Mouse (Mus musculus) forebrain, embryonic 13.5 days (tissue): ENCODE data around the gene Tmtc2. TPM values are rescaled to one million over a fixed set of nuclear protein-coding genes. Genes with fewer than 3 reads are reported as not detected.

Experiments
- ATAC-seq: fragments of 200-750 bp; cut with Nextera tagmentation; 2 replicates; pipeline ENCODE4 v1.8.0; 2017
- H3K27ac ChIP-seq: fragments of 300-500 bp; sonication (generic); 2 replicates; pipeline ENCODE4 v1.5.1; 2015; ENCODE audit warnings: inconsistent platforms, mild to moderate bottlenecking, moderate library complexity
- H3K27me3 ChIP-seq: fragments of 300-500 bp; sonication (generic); 2 replicates; pipeline ENCODE4 v1.6.1; 2015; ENCODE audit warnings: mild to moderate bottlenecking, inconsistent platforms
- H3K36me3 ChIP-seq: fragments of 300-500 bp; sonication (generic); 2 replicates; pipeline ENCODE4 v1.6.1; 2015; ENCODE audit warnings: mild to moderate bottlenecking, inconsistent platforms; ENCODE audit not compliant: poor library complexity, severe bottlenecking
- H3K4me1 ChIP-seq: fragments of 300-500 bp; sonication (generic); 2 replicates; pipeline ENCODE4 v1.6.1; 2015; ENCODE audit warnings: inconsistent platforms
- H3K4me2 ChIP-seq: fragments of 300-500 bp; sonication (generic); 2 replicates; pipeline ENCODE4 v1.6.1; 2015; ENCODE audit warnings: inconsistent platforms, mild to moderate bottlenecking, moderate library complexity
- H3K4me3 ChIP-seq: fragments of 300-500 bp; sonication (generic); 2 replicates; pipeline ENCODE4 v1.5.1; 2015; ENCODE audit warnings: mild to moderate bottlenecking, inconsistent platforms
- H3K9ac ChIP-seq: fragments of 300-500 bp; sonication (generic); 2 replicates; pipeline ENCODE4 v1.6.1; 2015; ENCODE audit warnings: mild to moderate bottlenecking, inconsistent platforms
- H3K9me3 ChIP-seq: fragments of 300-500 bp; sonication (generic); replicated peaks from 2 replicates; pipeline ENCODE4 v1.6.1; 2016; ENCODE audit warnings: inconsistent platforms
- WGBS: fragments of 180-500 bp; shearing (Covaris S2); methylation state at CpG from one replicate; pipeline ENCODE4 v1.1.7; 2015; 5-methylcytosine and 5-hydroxymethylcytosine counted together
- polyA plus RNA-seq: library from polyadenylated mRNA; unstranded; fragments of >200 nt; fragmentation: Nextera tagmentation; extraction: Ambion mirVana; gene quantifications from 2 replicates; pipeline ENCODE4 v1.2.1, GENCODE M21; 2015

The Tmtc2 gene
- polyA plus RNA-seq, 1 experiment from 2014 or later = 5.7 TPM

DNA sequence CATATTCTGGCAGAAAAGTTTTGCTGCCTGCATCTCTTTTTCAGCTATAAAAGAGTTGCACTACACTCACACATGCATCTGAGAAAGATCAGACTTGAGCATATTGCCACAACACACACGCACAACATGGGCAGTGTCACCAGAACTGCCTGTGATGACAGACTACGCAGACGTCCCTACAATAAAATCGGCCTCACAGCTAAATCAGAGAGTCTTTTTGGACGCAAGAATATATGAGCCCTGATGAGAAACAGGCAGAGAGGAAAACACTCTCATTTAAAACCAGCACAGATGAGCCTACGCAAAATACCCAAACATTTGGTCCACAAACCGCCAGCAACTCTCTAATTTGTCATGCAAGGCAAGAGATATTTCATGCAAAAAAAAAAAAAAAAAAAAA, 146.6 kb downstream of the Tmtc2 start:
- Histone ChIP-seq H3K27me3 (peaks cover 13% of the 10 kb centered on the region), H3K27ac (no peak overlapping the region), H3K4me1 (peaks cover 18% of the 10 kb centered on the region; the same call in 1 of the 2 replicates), H3K36me3 (no peaks in the 10 kb centered on the region), H3K4me2 (no peak overlapping the region), H3K9ac (no peak overlapping the region), H3K9me3 (no peaks in the 10 kb centered on the region), H3K4me3 (no peak overlapping the region)
- WGBS = 89% methylated on average over 7 of the region's 7 CpGs
- ATAC-seq = no peak; the same call in 1 of the 2 replicates

DNA sequence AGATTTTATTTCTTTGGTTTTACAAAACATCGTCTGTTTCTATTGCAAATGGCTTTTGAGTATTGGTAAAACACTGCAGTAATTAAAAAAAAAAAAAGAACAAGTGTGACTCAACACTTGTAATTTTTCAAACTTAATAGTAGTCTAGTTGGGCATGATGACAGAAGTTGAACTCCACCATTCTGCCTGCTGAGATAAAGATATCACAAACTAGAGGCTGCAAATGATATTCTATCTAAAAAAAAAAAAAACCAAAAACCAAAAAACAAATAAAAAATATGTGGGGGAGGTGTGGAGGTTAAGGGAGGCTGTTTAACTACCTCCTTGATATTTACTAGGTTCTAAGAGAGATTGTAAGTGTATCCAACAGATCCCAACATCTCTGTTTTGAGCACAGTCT, 149.2 kb downstream of the Tmtc2 start:
- 92% methylated on average over 1 of the region's 1 CpGs for WGBS
- peaks cover 14% of the 10 kb centered on the region for H3K27me3 ChIP-seq
- no peak for ATAC-seq
- H3K4me3 ChIP-seq = no peak overlapping the region
- no peak overlapping the region for H3K4me2 ChIP-seq
- peaks cover 15% of the 10 kb centered on the region; the same call in 1 of the 2 replicates for H3K4me1 ChIP-seq
- H3K9ac ChIP-seq = no peak overlapping the region
- no peaks in the 10 kb centered on the region for H3K9me3 ChIP-seq
- no peak overlapping the region for H3K27ac ChIP-seq
- no peaks in the 10 kb centered on the region for H3K36me3 ChIP-seq

DNA sequence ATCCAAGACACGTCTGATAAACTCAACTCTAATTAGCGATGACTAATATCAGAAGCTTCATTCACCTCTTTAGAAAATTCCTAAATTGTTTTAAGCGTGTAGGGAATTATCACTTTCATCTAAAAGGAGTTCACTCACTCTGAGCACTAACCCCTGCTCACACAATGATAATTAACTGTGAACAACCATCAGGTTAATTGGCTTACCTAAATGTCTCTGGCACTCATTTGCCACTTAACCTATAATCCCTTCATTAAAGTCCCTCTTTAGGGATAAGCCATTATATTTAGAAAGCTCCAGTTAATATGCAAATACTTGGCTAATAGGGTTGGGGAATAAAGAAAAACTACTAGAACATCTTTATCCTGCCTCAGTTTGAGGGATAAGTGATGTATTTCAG, 151.1 kb downstream of the Tmtc2 start:
- WGBS = 12% methylated on average over 3 of the region's 3 CpGs
- no peaks in the 10 kb centered on the region for H3K36me3 ChIP-seq
- H3K4me1 ChIP-seq = peaks cover 15% of the 10 kb centered on the region; the same call in 1 of the 2 replicates
- no peak overlapping the region for H3K27ac ChIP-seq
- H3K4me3 ChIP-seq = no peak overlapping the region
- no peaks in the 10 kb centered on the region for H3K9me3 ChIP-seq
- no peak overlapping the region for H3K4me2 ChIP-seq
- ATAC-seq = peak; percentile 58; the same call in 1 of the 2 replicates
- H3K27me3 ChIP-seq = peaks cover 23% of the 10 kb centered on the region
- H3K9ac ChIP-seq = no peak overlapping the region

DNA sequence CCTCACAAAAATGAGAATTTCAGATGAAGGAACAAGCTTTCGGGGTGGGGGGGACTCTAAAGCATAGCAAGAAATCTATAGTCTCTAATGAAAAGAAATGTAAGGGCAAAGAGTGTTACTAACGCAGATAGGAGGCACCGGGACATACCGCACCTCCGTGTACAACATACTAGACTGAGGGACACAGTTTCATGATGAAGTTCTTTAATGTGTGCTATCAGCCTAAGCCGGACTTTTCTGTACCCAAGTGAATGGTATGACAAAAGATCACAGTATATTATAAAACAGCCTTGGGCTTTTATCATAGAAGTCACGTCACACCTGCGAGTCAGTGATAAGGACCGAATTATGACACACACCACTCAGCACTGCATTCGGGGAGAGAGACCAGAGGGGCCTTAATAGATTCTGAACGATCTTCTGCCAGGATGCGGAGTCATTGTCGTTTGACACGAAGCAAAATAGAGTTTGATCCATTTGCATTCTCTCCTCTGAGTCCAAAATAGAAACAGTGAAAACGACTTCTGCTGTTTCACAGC, 156.3 kb downstream of the Tmtc2 start:
- ATAC-seq = no peak

DNA sequence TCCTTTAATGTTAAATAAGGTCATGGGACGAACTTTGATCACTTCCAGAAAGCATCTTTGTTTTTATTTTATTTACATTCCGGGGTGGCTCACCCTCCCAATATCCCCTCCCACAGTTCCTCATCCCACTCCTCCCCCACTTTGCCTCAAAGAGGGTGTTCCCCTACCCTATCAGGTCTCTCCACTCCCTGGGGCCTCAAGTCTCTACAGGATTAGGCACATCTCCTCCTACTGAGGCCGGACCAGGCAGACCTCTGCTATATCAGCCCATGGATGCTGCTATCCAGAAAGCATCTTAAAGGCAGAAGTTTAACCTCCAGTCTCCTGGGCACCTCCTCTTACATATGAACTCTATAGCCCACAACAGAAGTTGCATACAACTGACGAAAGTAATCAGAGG, 157.7 kb downstream of the Tmtc2 start:
- no peak overlapping the region for H3K4me2 ChIP-seq
- no peaks in the 10 kb centered on the region for H3K4me1 ChIP-seq
- ATAC-seq = no peak
- peaks cover 6% of the 10 kb centered on the region; the same call in 1 of the 2 replicates for H3K36me3 ChIP-seq
- H3K27me3 ChIP-seq = peaks cover 11% of the 10 kb centered on the region; the same call in 1 of the 2 replicates
- no peak overlapping the region for H3K27ac ChIP-seq
- 89% methylated on average over 4 of the region's 4 CpGs for WGBS
- no peaks in the 10 kb centered on the region for H3K9me3 ChIP-seq
- no peak overlapping the region for H3K9ac ChIP-seq
- no peak overlapping the region for H3K4me3 ChIP-seq

More for the DNA sequence above, 156.3 kb downstream of the Tmtc2 start:
- Histone ChIP-seq H3K27ac (no peak overlapping the region), H3K9me3 (no peaks in the 10 kb centered on the region), H3K9ac (no peak overlapping the region), H3K36me3 (peaks cover 6% of the 10 kb centered on the region; the same call in 1 of the 2 replicates), H3K4me2 (no peak overlapping the region), H3K4me1 (peaks cover 2% of the 10 kb centered on the region; the same call in 1 of the 2 replicates), H3K27me3 (peaks cover 11% of the 10 kb centered on the region; the same call in 1 of the 2 replicates), H3K4me3 (no peak overlapping the region)
- WGBS = 86% methylated on average over 15 of the region's 15 CpGs

DNA sequence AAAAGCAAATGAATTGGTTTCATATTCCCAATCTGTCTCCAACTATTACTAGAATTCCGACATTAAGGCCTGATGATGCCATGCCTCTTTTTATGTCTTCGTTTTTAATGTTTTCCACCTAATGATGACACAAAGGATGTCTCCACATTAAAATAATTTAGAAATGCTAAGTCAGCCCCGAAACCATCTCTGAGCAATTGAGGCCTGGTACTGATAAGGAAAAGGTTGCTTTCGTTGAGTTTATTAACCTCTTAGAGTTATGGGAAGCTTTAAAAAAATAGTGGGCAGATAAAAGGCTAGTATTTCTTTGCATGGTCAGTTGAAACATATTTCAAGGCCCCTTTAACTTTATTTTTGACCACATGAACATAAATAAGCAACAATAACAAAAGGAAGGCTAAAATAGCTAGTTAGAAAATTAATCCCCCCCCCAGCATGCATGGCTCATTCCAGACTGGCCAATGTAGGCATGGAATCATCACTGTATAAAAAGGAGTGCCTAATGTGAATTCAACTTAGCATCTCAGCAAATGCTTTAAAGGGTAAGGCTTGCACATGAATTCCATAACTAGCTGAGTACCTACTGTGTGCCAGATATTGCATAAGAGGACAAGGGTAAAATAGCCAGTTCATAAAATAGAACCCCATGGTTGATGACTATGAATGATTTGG, 168.3 kb downstream of the Tmtc2 start:
- H3K36me3 ChIP-seq = no peaks in the 10 kb centered on the region
- no peaks in the 10 kb centered on the region for H3K27me3 ChIP-seq
- H3K9ac ChIP-seq = no peak overlapping the region
- H3K9me3 ChIP-seq = no peaks in the 10 kb centered on the region
- no peak overlapping the region for H3K4me3 ChIP-seq
- WGBS = 97% methylated on average over 4 of the region's 4 CpGs
- ATAC-seq = no peak
- H3K27ac ChIP-seq = no peak overlapping the region
- H3K4me1 ChIP-seq = peaks cover 13% of the 10 kb centered on the region
- H3K4me2 ChIP-seq = no peak overlapping the region

DNA sequence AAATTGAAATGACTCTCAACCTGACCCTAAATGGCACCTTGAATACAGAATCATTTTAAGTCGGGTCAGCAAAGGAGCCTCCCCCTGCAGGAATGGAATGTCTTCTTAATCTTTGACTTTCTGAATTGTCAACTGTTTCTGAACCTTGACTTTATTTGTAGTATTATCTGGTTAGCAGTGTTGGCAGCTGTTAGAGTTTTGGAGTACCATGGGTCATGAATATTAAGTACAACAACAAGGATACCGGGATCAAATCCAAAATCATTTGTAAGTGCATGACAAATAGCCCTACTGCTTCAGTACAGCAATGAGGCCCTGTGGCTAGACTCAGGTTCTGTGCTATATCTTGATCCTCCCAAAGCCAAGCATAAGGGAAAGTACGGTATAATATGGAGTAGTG, 170.3 kb downstream of the Tmtc2 start:
- Histone ChIP-seq H3K27me3 (no peaks in the 10 kb centered on the region), H3K36me3 (no peaks in the 10 kb centered on the region), H3K27ac (no peak overlapping the region), H3K9me3 (no peaks in the 10 kb centered on the region), H3K4me1 (peaks cover 13% of the 10 kb centered on the region), H3K4me2 (no peak overlapping the region), H3K4me3 (no peak overlapping the region), H3K9ac (no peak overlapping the region)
- ATAC-seq = no peak
- 79% methylated on average over 3 of the region's 3 CpGs for WGBS

DNA sequence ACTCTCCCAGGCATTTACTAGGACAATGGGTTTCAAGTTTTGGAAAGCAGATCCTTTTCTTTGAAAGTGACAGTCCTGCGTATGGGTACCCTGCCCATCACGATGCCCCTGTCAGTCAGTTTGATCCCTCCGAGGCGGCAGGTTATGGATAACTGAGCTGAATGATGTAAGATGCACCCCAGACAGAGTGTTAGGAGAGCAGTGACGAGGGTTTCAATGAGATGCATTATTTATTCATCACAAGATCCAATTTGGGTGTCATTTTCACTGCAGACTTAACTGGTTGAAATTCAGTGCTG, 171.8 kb downstream of the Tmtc2 start:
- Histone ChIP-seq H3K4me3 (peak overlapping the region; percentile 6; the same call in 1 of the 2 replicates), H3K27me3 (no peaks in the 10 kb centered on the region), H3K27ac (0 out of 2 replicates have a peak overlapping the region, but pooled peaks have one; percentile 25), H3K4me1 (peaks cover 13% of the 10 kb centered on the region), H3K9me3 (no peaks in the 10 kb centered on the region), H3K9ac (0 out of 2 replicates have a peak overlapping the region, but pooled peaks have one; percentile 34), H3K4me2 (peak overlapping the region; percentile 39), H3K36me3 (no peaks in the 10 kb centered on the region)
- WGBS = 33% methylated on average over 5 of the region's 5 CpGs
- peak; percentile 90 for ATAC-seq

DNA sequence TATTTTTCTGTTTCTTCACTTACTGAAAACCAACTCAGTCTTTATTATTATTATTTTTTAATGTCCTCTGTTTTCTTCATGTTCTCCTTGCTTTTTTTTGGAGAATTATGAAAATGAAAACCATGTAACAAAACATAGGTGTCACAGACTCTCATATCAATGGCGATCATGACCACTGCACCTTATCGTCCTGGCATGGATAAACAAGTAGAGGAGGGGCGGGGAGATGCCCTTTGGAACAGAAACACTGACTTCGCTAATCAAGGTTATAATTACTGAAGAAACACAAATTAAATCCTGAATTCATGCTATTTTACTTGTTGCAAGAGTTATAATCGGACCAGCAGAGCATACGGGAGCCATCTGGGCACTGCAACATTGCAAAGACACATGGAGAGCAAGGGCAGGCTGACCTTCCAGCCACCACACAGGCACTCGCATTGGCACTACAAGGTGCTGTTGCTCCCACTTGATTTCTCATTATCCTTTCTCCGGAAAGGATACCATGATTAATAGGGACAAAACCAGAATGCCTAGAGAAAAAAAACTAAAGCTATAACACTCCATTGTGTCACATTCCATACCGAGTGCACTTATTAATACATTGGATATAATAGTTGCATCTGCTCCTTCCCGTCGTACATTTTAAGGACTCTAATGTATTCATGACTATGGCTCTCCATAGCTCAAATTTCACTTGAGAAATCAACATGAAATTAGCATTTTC, 172.3 kb downstream of the Tmtc2 start:
- Histone ChIP-seq H3K36me3 (no peaks in the 10 kb centered on the region), H3K4me1 (peaks cover 13% of the 10 kb centered on the region), H3K27me3 (no peaks in the 10 kb centered on the region), H3K9ac (0 out of 2 replicates have a peak overlapping the region, but pooled peaks have one; percentile 34), H3K9me3 (no peaks in the 10 kb centered on the region), H3K4me3 (peak overlapping the region; percentile 6; the same call in 1 of the 2 replicates), H3K27ac (0 out of 2 replicates have a peak overlapping the region, but pooled peaks have one; percentile 25), H3K4me2 (peak overlapping the region; percentile 39)
- peak; percentile 77 for ATAC-seq
- WGBS = 60% methylated on average over 11 of the region's 11 CpGs

DNA sequence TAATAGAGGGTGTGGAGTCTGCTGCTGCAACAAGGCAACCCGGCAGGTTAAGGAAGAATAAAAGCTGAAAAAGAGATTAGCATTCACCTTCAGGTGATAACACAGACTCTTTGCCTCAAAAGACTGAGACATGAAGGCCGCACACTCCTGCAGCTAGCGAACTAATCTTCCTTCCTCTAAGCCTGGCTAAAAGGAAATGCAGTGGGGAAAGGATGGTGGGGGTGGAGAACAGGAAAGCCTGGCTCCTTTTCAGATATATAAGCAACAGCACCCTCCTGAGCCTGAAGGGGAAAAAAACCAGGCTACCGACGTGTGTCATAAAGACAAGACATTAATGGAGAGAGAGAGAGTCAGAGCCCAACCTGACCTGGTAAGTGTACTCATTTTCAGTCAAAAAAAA, 174.9 kb downstream of the Tmtc2 start:
- 50% methylated on average over 5 of the region's 5 CpGs for WGBS

DNA sequence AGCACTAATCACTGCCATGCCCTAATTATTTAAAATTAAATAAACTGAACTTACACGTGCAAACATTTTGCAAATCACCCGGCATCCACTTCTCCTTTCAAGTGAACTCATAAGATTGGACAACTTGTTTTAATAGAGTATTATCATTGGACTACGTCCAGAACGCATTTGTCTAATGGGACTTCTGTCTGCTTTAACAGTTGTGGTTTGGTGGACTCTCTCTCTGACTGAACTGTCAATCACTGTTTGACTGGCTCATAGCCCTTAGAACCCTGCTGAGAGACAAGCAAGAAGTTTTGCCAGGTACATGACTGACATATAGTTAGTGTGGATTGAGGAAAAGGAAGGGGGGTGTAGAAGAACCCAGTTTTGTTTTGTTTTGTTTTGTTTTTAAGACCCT, 190.2 kb downstream of the Tmtc2 start:
- H3K36me3 ChIP-seq = no peaks in the 10 kb centered on the region
- H3K4me2 ChIP-seq = no peak overlapping the region
- 27% methylated on average over 4 of the region's 4 CpGs for WGBS
- H3K4me1 ChIP-seq = peaks cover 31% of the 10 kb centered on the region
- H3K9me3 ChIP-seq = no peaks in the 10 kb centered on the region
- no peak overlapping the region for H3K27ac ChIP-seq
- H3K27me3 ChIP-seq = peaks cover 8% of the 10 kb centered on the region
- no peak overlapping the region for H3K4me3 ChIP-seq
- H3K9ac ChIP-seq = no peak overlapping the region
- peak; percentile 48 for ATAC-seq

More for the DNA sequence above, 174.9 kb downstream of the Tmtc2 start:
- Histone ChIP-seq H3K36me3 (no peaks in the 10 kb centered on the region), H3K4me2 (no peak overlapping the region), H3K27me3 (no peaks in the 10 kb centered on the region), H3K27ac (no peak overlapping the region), H3K9ac (no peak overlapping the region), H3K9me3 (0 out of 2 replicates have a peak, but pooled peaks cover 3% of the 10 kb centered on the region), H3K4me3 (no peak overlapping the region), H3K4me1 (peaks cover 13% of the 10 kb centered on the region)
- ATAC-seq = no peak

DNA sequence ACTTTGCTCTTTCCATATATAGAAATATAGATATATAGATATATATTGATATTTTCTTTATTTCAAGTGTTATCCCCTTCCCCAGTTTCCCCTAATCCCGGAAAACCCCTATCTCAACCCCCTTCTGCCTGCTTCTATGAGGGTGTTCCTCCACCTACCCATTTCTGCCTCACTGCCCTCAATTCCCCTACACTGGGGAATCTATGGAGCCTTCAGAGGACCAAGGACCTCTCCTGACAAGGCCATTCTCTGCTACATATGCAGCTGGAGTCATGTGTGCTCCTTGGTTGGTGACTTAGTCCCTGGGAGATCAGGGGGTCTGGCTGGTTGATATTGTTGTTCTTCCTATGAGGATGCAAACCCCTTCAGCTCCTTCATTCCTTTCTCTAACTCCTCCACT, 192.5 kb downstream of the Tmtc2 start:
- no peak overlapping the region for H3K4me2 ChIP-seq
- no peak overlapping the region for H3K27ac ChIP-seq
- no peak for ATAC-seq
- WGBS = 9% methylated on average over 1 of the region's 1 CpGs
- no peaks in the 10 kb centered on the region for H3K36me3 ChIP-seq
- no peak overlapping the region for H3K9ac ChIP-seq
- H3K9me3 ChIP-seq = no peaks in the 10 kb centered on the region
- H3K27me3 ChIP-seq = peaks cover 11% of the 10 kb centered on the region
- peaks cover 31% of the 10 kb centered on the region for H3K4me1 ChIP-seq
- no peak overlapping the region for H3K4me3 ChIP-seq
